Mouse (Mus musculus) frontal cortex, postnatal 36 days (tissue): Measurements from ENCODE around the gene Zfp583.

ENCODE experiments used
- DNase-seq, 2 experiments: peaks; one replicate each; pipeline ENCODE4 v3.0.0; 2022; ENCODE audit warnings: low spot score in 2 of 2

The Zfp583 gene

DNA sequence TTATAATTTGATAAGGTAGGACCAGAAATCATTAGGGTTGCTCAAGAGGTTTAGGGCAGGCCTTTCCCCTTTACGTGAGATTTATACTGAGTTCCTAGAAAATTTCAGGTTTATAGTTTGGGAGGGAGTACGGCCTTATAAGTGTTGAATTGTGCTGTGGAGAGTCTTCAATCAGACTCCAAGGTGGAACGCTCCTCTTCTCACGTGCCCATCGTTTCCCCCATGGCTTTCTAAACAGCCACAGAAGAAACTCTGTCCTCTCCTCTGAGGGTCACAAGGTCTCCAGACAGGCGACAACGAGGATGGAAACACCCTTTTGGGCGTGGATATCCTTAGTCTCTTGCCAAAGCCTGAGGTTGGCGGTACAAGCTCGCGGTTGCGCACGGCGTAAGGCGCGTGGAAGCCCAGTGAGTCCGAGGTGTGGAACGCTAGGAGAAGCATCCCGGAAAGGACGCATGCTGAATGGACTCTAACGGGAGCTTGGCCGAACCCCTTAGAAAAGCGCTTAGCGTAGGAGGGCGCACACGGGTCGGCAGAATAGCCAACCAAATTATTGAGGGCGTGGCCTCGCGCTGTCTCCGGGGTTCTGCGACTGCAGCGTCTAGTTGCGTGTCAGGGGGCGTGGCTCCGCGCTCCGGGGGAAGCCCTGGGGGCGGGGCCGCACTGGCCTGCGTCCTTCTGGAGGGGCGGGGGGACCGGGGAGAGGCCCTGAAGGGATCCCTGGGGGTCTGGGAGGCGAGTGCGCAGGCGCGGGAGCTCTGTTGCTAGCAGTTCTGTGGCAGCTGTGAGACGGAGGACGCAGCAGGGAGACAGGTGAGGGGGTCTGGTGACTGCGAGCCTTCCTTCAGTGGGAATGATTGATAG is 45.0 kb downstream of the Zfp583 start, which contains the start of gene Zfp667:
Gene Zfp667, plus strand, starts transcription at position 738 of the 864 bp plus-strand sequence.
- peak; percentile 95 to 97 for DNase-seq

DNA sequence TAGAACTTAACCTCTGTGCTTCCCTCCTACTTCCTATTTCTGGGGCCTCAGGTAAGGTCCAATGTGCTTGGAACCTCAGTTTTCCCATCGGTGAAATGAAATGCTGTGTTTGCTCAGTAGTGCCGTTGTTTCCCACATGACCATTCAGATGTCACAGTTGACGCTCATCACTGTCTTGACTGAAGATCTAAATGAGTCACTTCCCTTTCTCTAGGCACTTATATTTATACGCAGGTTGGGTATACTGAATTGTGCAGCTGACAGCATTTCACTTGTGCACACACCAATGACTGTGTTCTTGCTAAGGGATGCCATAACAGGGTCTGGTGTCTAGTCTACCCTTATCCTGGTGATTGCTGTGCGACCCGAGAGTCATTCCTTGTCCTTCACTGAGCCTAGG is 45.7 kb downstream of the Zfp583 start:
- no peak for DNase-seq

DNA sequence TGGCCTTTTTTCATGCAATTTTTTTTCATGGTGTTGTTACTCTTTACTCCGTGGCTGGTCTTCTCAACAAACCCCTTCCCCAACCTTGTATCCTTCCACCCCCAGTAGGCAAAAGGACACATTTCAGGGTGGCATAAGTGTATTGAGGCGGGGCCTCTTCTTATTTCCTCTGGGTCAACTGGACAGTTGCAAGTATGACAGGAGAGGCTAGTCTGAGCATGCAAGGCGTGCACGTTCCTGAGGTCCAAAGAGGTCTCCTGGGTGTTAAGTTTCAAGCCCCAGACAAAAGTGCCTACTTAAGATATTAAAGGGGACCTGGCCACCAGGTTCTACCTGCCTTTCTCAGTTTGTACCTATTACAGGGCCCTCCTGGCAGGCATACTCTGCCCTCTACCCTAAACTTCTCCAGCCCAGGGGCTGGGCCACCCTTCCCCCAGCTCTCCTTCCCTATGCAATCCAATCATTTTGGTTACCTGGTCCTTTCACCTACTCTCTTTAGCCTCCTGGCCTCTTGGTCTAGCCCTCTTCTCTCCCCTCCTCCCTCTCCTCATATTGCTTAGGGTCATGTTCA is 46.6 kb downstream of the Zfp583 start:
- DNase-seq = no peak

DNA sequence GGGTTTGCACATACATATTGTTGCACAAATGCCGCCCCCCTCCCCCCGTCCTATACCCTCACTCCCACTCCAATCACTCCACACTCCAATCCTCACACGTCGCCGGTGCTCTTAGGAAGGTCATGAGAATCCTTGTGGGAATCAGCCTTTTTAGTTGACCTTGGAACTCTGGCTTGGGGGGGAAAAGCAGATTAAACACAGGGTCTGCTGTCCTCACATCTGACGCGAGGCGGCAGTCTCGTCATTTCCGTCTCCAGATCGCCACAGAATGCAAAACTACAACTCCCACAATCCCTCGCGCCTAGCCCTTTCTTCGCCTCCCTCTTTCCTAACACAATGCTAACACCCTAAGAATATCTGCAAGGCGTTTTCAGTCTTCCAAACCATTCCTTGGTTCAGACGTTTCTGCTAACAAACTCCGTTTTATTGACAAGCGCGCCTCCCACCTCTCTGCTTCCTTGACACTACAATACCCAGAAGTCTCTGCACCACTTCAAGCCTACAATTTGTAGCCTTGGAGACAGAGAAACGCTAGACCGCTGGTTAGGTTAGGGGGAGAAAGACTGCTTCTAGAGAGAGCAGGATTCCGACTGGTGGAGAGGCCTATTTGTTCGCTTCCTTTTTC is 47.5 kb downstream of the Zfp583 start:
- peak; percentile 84 to 87 for DNase-seq

DNA sequence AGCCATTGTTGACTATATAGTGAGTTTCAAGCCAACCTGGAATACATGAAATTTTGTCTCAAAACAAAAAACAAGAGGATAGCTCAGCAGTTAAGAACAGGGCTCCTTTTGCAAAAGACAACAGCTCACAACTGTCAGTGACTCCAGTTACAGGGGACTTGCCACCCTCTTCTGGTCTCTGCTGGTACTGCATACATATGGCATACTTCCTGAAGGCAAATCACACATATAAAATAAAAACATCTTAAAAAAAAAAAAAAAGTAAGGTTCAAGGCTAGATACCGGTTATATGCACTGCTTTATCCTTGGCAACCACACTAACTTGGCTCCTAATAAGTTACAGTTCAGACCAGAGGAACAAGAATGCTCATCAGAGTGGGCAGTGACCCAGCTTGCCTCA is 48.3 kb downstream of the Zfp583 start:
- peak; percentile 66 to 85 for DNase-seq

DNA sequence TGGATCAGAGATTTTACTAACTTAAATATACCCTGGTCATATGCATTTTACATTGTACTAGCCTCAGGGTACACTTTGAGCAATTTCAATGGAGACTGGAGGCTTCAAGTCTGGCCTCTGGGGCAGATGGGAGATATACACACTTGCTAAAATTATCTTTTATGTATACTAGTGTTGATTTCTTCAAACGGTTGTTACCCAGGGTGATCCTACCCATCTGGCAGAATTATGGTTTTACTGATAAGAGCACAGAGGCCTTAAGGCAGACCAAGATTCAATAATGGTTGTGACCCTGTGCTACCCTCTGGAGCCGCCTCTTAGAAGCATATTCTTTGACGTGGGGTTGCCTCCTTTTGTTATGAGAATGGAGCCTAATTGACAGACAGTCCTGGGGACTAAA is 53.2 kb downstream of the Zfp583 start:
- DNase-seq = no peak

DNA sequence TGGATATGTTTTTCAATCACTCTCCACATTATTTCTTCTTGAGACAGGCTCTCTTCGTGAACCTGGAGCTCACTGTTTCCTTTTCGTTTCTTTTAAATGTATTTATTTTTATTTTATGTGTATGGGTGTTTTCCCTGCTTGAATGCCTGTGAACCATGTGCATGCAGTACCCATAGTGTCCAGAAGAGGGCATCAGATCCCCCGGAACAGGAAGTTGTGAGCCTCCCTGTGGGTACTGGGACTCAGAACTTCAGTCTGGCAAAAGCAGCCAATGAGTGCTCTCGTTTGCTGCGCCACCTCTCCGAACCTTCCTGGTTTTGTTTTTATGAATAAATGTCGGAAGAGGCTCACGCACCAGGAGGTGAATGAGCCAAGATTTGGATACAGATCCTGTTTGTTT is 65.4 kb downstream of the Zfp583 start:
- DNase-seq = no peak
